In the genomic region with DNA sequence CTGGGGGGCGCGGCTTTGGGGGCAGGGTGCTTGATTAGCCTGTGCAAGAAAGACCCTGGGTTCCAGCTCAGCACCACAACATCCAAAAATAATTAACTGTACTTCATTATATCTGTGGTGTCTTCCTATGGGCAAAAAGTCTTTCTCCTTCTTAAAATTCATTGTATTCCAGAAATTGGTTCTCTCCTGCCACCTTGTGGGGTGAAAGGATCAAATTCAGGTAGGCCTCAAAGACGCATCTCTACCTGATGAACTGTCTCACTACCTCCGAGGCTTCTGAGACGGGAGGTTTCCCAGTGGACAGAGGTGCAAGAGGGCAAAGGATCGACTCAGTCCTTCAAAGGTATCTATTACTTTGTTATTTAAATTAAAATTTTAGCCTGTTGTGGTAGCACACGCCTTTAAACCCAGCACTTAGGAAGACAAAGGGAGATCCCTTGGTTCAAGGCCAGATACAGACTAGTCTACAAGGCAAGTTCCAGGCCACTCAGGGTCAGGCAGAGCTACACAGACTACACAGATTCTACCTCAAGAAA, we compare ENCODE assay signal across 15 mouse cellular contexts. TPM values are rescaled to one million over a fixed set of nuclear protein-coding genes. Genes with fewer than 3 reads are reported as not detected.
DNase-seq lines count a peak whose midpoint lies in the region; ATAC-seq and TF ChIP-seq lines count a peak whose summit lies in the region.
"Had no signal": no experiment of that assay in that cellular context is flagged by ENCODE, and none has a peak within 500 bp of the region (broad histone marks: within the 10 kb centered on the region; RNA-seq: fewer than 3 reads in every experiment).

No protein-coding gene starts in this region.

- peak overlapping the region; percentile 39; the same call in 1 of the 2 replicates for H3K9ac ChIP-seq in hindbrain, embryonic 13.5 days
- no peak overlapping the region for H3K9ac ChIP-seq in lung, postnatal 0 days (replicated peaks; ENCODE audit: low read depth)
- 0 out of 2 replicates have a peak overlapping the region, but pooled peaks have one; percentile 6 for H3K9ac ChIP-seq in neural tube, embryonic 13.5 days

- WGBS in hindbrain, embryonic 13.5 days, result 86% methylated on average over 7 of the region's 7 CpGs
- 84% methylated on average over 7 of the region's 7 CpGs for WGBS in hindbrain, embryonic 10.5 days
- 75% methylated on average over 7 of the region's 7 CpGs for whole genome bisulfite sequencing in lung, postnatal 0 days
- 87% methylated on average over 7 of the region's 7 CpGs for WGBS in neural tube, embryonic 13.5 days

- H3K4me2 ChIP-seq in hindbrain, embryonic 13.5 days, result peak overlapping the region; percentile 90
- H3K4me2 ChIP-seq in lung, postnatal 0 days (replicated peaks; ENCODE audit: low read depth, low read length), result no peak overlapping the region
- peak overlapping the region; percentile 85 for H3K4me2 ChIP-seq in neural tube, embryonic 13.5 days

- TF ChIP-seq CTCF in lung, postnatal 0 days (IDR thresholded peaks at IDR 0.05), result peak; percentile 36; the same call in 1 of the 2 replicates

- no peaks in the 10 kb centered on the region for H3K9me3 ChIP-seq in hindbrain, embryonic 13.5 days
- no peaks in the 10 kb centered on the region for H3K9me3 ChIP-seq in hindbrain, embryonic 10.5 days
- H3K9me3 ChIP-seq in lung, postnatal 0 days (ENCODE audit: low read length), result no peaks in the 10 kb centered on the region
- H3K9me3 ChIP-seq in neural tube, embryonic 13.5 days, result no peaks in the 10 kb centered on the region

- 0 out of 2 replicates have a peak overlapping the region, but pooled peaks have one; percentile 98 for H3K4me3 ChIP-seq in hindbrain, embryonic 13.5 days
- no peak overlapping the region for H3K4me3 ChIP-seq in hindbrain, embryonic 10.5 days
- H3K4me3 ChIP-seq in lung, postnatal 0 days (ENCODE audit: low read depth, low read length), result no peak overlapping the region
- H3K4me3 ChIP-seq in neural tube, embryonic 13.5 days, result 0 out of 2 replicates have a peak overlapping the region, but pooled peaks have one; percentile 86

- no peak for TF ChIP-seq EP300 in lung, postnatal 0 days (IDR thresholded peaks at IDR 0.05)

- peaks cover 69% of the 10 kb centered on the region for H3K4me1 ChIP-seq in hindbrain, embryonic 13.5 days (replicated peaks)
- peaks cover 41% of the 10 kb centered on the region for H3K4me1 ChIP-seq in hindbrain, embryonic 10.5 days (replicated peaks)
- peaks cover 5% of the 10 kb centered on the region; the same call in 1 of the 2 replicates for H3K4me1 ChIP-seq in lung, postnatal 0 days (ENCODE audit: insufficient read depth, low read depth, low read length)
- peaks cover 72% of the 10 kb centered on the region for H3K4me1 ChIP-seq in neural tube, embryonic 13.5 days (replicated peaks)

- DNase-seq in hindbrain, embryonic 10.5 days (ENCODE audit: low spot score), result no peak
- DNase-seq in lung, postnatal 0 days (ENCODE audit: low spot score), result no peak
- DNase-seq in lung, adult 18-20 months, result no peak
- peak; percentile 50 for DNase-seq in brain, adult 2 months (ENCODE audit: low read depth, low spot score)
- DNase-seq in left cerebral cortex, postnatal 10 days (ENCODE audit: extremely low spot score in 1 of 2, low spot score in 2 of 2), result no peak
- DNase-seq in right cerebral cortex, postnatal 10 days (ENCODE audit: low spot score in 2 of 2), result no peak
- DNase-seq: heart, adult 18-20 months; kidney, postnatal 4 days had no signal

- H3K27me3 ChIP-seq in hindbrain, embryonic 13.5 days, result no peaks in the 10 kb centered on the region
- H3K27me3 ChIP-seq in hindbrain, embryonic 10.5 days (ENCODE audit: insufficient read depth, poor library complexity, severe bottlenecking), result no peaks in the 10 kb centered on the region
- no peaks in the 10 kb centered on the region for H3K27me3 ChIP-seq in lung, postnatal 0 days (replicated peaks; ENCODE audit: insufficient read depth, low read length)
- H3K27me3 ChIP-seq in neural tube, embryonic 13.5 days, result no peaks in the 10 kb centered on the region

- ATAC-seq in hindbrain, embryonic 13.5 days (ENCODE audit: low FRiP score), result no peak
- ATAC-seq in lung, postnatal 0 days, result no peak
- no peak for ATAC-seq in neural tube, embryonic 13.5 days (ENCODE audit: low read depth)

- H3K27ac ChIP-seq in hindbrain, embryonic 13.5 days, result no peak overlapping the region
- no peak overlapping the region for H3K27ac ChIP-seq in hindbrain, embryonic 10.5 days
- no peak overlapping the region for H3K27ac ChIP-seq in lung, postnatal 0 days (ENCODE audit: low read length)
- H3K27ac ChIP-seq in neural tube, embryonic 13.5 days (replicated peaks), result no peak overlapping the region

- H3K36me3 ChIP-seq in hindbrain, embryonic 13.5 days, result peaks cover 24% of the 10 kb centered on the region
- H3K36me3 ChIP-seq in hindbrain, embryonic 10.5 days, result peaks cover 67% of the 10 kb centered on the region
- H3K36me3 ChIP-seq in lung, postnatal 0 days (ENCODE audit: insufficient read depth, low read length), result no peaks in the 10 kb centered on the region
- peaks cover 30% of the 10 kb centered on the region for H3K36me3 ChIP-seq in neural tube, embryonic 13.5 days

- intact Hi-C loops in left cerebral cortex, postnatal 10 days (cut with DNase I), result no loop called here

RNA-seq across cellular contexts. Expression of gene Tecr, which starts 17.2 kb away (rescaled TPM):
- polyA plus RNA-seq in hindbrain, embryonic 13.5 days (2015; fragmentation: Nextera tagmentation; extraction: Ambion mirVana), result 998 and 1,025 TPM in 2 replicates
- 714 and 783 TPM in 2 replicates for polyA plus RNA-seq in hindbrain, embryonic 10.5 days (2016; fragmentation: Nextera tagmentation; extraction: Ambion mirVana)
- 273 and 293 TPM in 2 replicates for polyA plus RNA-seq in lung, postnatal 0 days (2015; fragmentation: Nextera tagmentation; extraction: Ambion mirVana)
- polyA plus RNA-seq in neural tube, embryonic 13.5 days (2015; fragmentation: Nextera tagmentation; extraction: Ambion mirVana), result 1,063 and 1,130 TPM in 2 replicates
- total RNA-seq in left cerebral cortex, postnatal 10 days (2021), result 100 to 1,000 TPM; 642 to 649 TPM

RNA-seq across cellular contexts. Expression of gene Dnajb1, which starts 17.4 kb away (rescaled TPM):
- 54.1 and 54.2 TPM in 2 replicates for polyA plus RNA-seq in hindbrain, embryonic 13.5 days (2015; fragmentation: Nextera tagmentation; extraction: Ambion mirVana)
- 71.9 and 84.2 TPM in 2 replicates for polyA plus RNA-seq in hindbrain, embryonic 10.5 days (2016; fragmentation: Nextera tagmentation; extraction: Ambion mirVana)
- polyA plus RNA-seq in lung, postnatal 0 days (2015; fragmentation: Nextera tagmentation; extraction: Ambion mirVana), result 34.3 and 43.6 TPM in 2 replicates
- 54.3 and 54.4 TPM in 2 replicates for polyA plus RNA-seq in neural tube, embryonic 13.5 days (2015; fragmentation: Nextera tagmentation; extraction: Ambion mirVana)
- 10 to 100 TPM; 35.9 to 36.3 TPM for total RNA-seq in left cerebral cortex, postnatal 10 days (2021)

RNA-seq across cellular contexts. Expression of gene Ndufb7, which starts 24.1 kb away (rescaled TPM):
- 375 and 381 TPM in 2 replicates for polyA plus RNA-seq in hindbrain, embryonic 13.5 days (2015; fragmentation: Nextera tagmentation; extraction: Ambion mirVana)
- 359 and 398 TPM in 2 replicates for polyA plus RNA-seq in hindbrain, embryonic 10.5 days (2016; fragmentation: Nextera tagmentation; extraction: Ambion mirVana)
- polyA plus RNA-seq in lung, postnatal 0 days (2015; fragmentation: Nextera tagmentation; extraction: Ambion mirVana), result 258 and 286 TPM in 2 replicates
- polyA plus RNA-seq in neural tube, embryonic 13.5 days (2015; fragmentation: Nextera tagmentation; extraction: Ambion mirVana), result 354 and 397 TPM in 2 replicates
- total RNA-seq in left cerebral cortex, postnatal 10 days (2021), result 100 to 1,000 TPM; 141 to 145 TPM

RNA-seq across cellular contexts. Expression of gene Olfr370, which starts 55.0 kb away (rescaled TPM):
- 0.05 and 0.09 TPM in 2 replicates for polyA plus RNA-seq in hindbrain, embryonic 13.5 days (2015; fragmentation: Nextera tagmentation; extraction: Ambion mirVana)
- polyA plus RNA-seq in hindbrain, embryonic 10.5 days (2016; fragmentation: Nextera tagmentation; extraction: Ambion mirVana), result 0.10 and 0.16 TPM in 2 replicates
- not detected in 2 replicates for polyA plus RNA-seq in lung, postnatal 0 days (2015; fragmentation: Nextera tagmentation; extraction: Ambion mirVana)
- 0.04 TPM in 1 of 2 replicates, not detected in the other for polyA plus RNA-seq in neural tube, embryonic 13.5 days (2015; fragmentation: Nextera tagmentation; extraction: Ambion mirVana)
- total RNA-seq in left cerebral cortex, postnatal 10 days (2021), result not detected
- total RNA-seq: ES-E14; heart, adult 18-20 months; hematopoietic stem cell, adult 5-6 weeks; left cerebral cortex, postnatal 36 days had no signal
- polyA plus RNA-seq: lung, embryonic 16.5 days; spleen, adult 2 months had no signal

Comparison
In these comparisons a context has a peak if more than half of its experiments do, and no peak if none do; other contexts are left out.
1. H3K4me3 ChIP-seq: peak in hindbrain, embryonic 13.5 days (single experiment) and neural tube, embryonic 13.5 days (single experiment); none in hindbrain, embryonic 10.5 days (single experiment) and lung, postnatal 0 days (single experiment).